24 mouse cellular contexts compared by ENCODE assay signal in genomic region chr1:191436647-191437046, GRCm38 (mm10). TPM values are rescaled to one million over a fixed set of nuclear protein-coding genes. Genes with fewer than 3 reads are reported as not detected.
DNase-seq lines count a peak whose midpoint lies in the region; ATAC-seq and TF ChIP-seq lines count a peak whose summit lies in the region.
"Had no signal": no experiment of that assay in that cellular context is flagged by ENCODE, and none has a peak within 500 bp of the region (broad histone marks: within the 10 kb centered on the region; RNA-seq: fewer than 3 reads in every experiment).

No protein-coding gene starts in this region.

- no peak for ATAC-seq in heart, embryonic 13.5 days (ENCODE audit: extremely low read depth, insufficient number of reproducible peaks, low FRiP score, low TSS enrichment)
- ATAC-seq in kidney, embryonic 14.5 days (ENCODE audit: low FRiP score, low TSS enrichment) = no peak
- ATAC-seq in lung, embryonic 16.5 days (ENCODE audit: low read depth) = no peak
- ATAC-seq: forebrain, embryonic 13.5 days; midbrain, embryonic 15.5 days had no signal

- DNase-seq in heart, adult 9 months (ENCODE audit: low spot score in 2 of 2) = no peak
- peak; percentile 74 for DNase-seq in kidney, adult 2 months
- DNase-seq in lung, postnatal 25 days (ENCODE audit: low spot score) = no peak
- DNase-seq in limb, embryonic 10.5 days (ENCODE audit: low spot score) = no peak
- DNase-seq: adrenal gland, adult 8-10 months; cerebellum, adult 2 months; cerebellum, postnatal 25 days; left cerebral cortex, postnatal 4 days; liver; retina, postnatal 1 day; right cerebral cortex, postnatal 25 days; spleen, adult 18-20 months had no signal

- H3K9me3 ChIP-seq in heart, embryonic 13.5 days = no peaks in the 10 kb centered on the region
- no peaks in the 10 kb centered on the region for H3K9me3 ChIP-seq in kidney, embryonic 14.5 days (ENCODE audit: control insufficient read depth, low read length)
- no peaks in the 10 kb centered on the region for H3K9me3 ChIP-seq in lung, embryonic 16.5 days (ENCODE audit: control insufficient read depth, low read length)
- H3K9me3 ChIP-seq in limb, embryonic 10.5 days (replicated peaks) = no peaks in the 10 kb centered on the region
- H3K9me3 ChIP-seq: embryonic facial prominence, embryonic 13.5 days; forebrain, embryonic 13.5 days; hindbrain, embryonic 15.5 days; liver, embryonic 15.5 days; midbrain, embryonic 15.5 days; neural tube, embryonic 12.5 days had no signal

- H3K9ac ChIP-seq in heart, embryonic 13.5 days = no peak overlapping the region; the same call in 1 of the 2 replicates
- H3K9ac ChIP-seq in kidney, embryonic 14.5 days (ENCODE audit: low read depth, low read length) = no peak overlapping the region
- no peak overlapping the region for H3K9ac ChIP-seq in lung, embryonic 16.5 days (ENCODE audit: low read length)
- H3K9ac ChIP-seq: embryonic facial prominence, embryonic 13.5 days; forebrain, embryonic 13.5 days; hindbrain, embryonic 15.5 days; liver, embryonic 15.5 days; midbrain, embryonic 15.5 days; neural tube, embryonic 12.5 days had no signal

- H3K4me3 ChIP-seq in heart, embryonic 13.5 days = no peak overlapping the region
- no peak overlapping the region for H3K4me3 ChIP-seq in kidney, adult 2 months (ENCODE audit: insufficient read depth, low read depth, low read length)
- no peak overlapping the region for H3K4me3 ChIP-seq in kidney, embryonic 14.5 days (ENCODE audit: low read length)
- no peak overlapping the region for H3K4me3 ChIP-seq in lung, embryonic 16.5 days (ENCODE audit: low read length)
- no peak overlapping the region for H3K4me3 ChIP-seq in limb, embryonic 10.5 days
- H3K4me3 ChIP-seq: embryonic facial prominence, embryonic 13.5 days; erythroblast, embryonic 14.5 days; forebrain, embryonic 13.5 days; hindbrain, embryonic 15.5 days; left cerebral cortex, adult 2 months; liver, embryonic 15.5 days; midbrain, embryonic 15.5 days; neural tube, embryonic 12.5 days had no signal

- WGBS in heart, embryonic 13.5 days = 27% methylated on average over 3 of the region's 3 CpGs
- WGBS in kidney, adult 2 months = 36% methylated on average over 3 of the region's 3 CpGs
- WGBS in kidney, embryonic 14.5 days = 35% methylated on average over 3 of the region's 3 CpGs
- WGBS in lung, embryonic 16.5 days = 14% methylated on average over 3 of the region's 3 CpGs
- WGBS in limb, embryonic 10.5 days = 28% methylated on average over 3 of the region's 3 CpGs

- no peak for TF ChIP-seq CTCF in kidney, adult 2 months (conservative IDR thresholded peaks at IDR 0.05; ENCODE audit: insufficient read depth, insufficient read length, low read depth, low read length)

- H3K4me2 ChIP-seq in heart, embryonic 13.5 days = no peak overlapping the region
- H3K4me2 ChIP-seq in kidney, embryonic 14.5 days (replicated peaks; ENCODE audit: low read depth, low read length) = no peak overlapping the region
- H3K4me2 ChIP-seq in lung, embryonic 16.5 days (ENCODE audit: low read depth, low read length) = no peak overlapping the region
- H3K4me2 ChIP-seq: embryonic facial prominence, embryonic 13.5 days; forebrain, embryonic 13.5 days; hindbrain, embryonic 15.5 days; liver, embryonic 15.5 days; midbrain, embryonic 15.5 days; neural tube, embryonic 12.5 days had no signal

- peak overlapping the region; percentile 32 for H3K27ac ChIP-seq in heart, embryonic 13.5 days (replicated peaks)
- H3K27ac ChIP-seq in kidney, adult 2 months (ENCODE audit: insufficient read depth, low read depth, low read length) = peak overlapping the region; percentile 53
- H3K27ac ChIP-seq in kidney, embryonic 14.5 days (ENCODE audit: low read depth, low read length) = no peak overlapping the region
- peak overlapping the region; percentile 93 for H3K27ac ChIP-seq in lung, embryonic 16.5 days (ENCODE audit: low read length)
- H3K27ac ChIP-seq in limb, embryonic 10.5 days = 0 out of 2 replicates have a peak overlapping the region, but pooled peaks have one; percentile 26
- H3K27ac ChIP-seq: embryonic facial prominence, embryonic 13.5 days; forebrain, embryonic 13.5 days; hindbrain, embryonic 15.5 days; left cerebral cortex, adult 2 months; liver, embryonic 15.5 days; macrophage; midbrain, embryonic 15.5 days; neural tube, embryonic 12.5 days had no signal

- no peaks in the 10 kb centered on the region for H3K27me3 ChIP-seq in heart, embryonic 13.5 days (replicated peaks)
- no peaks in the 10 kb centered on the region for H3K27me3 ChIP-seq in kidney, adult 2 months (replicated peaks; ENCODE audit: control insufficient read depth, insufficient read depth, low read length)
- H3K27me3 ChIP-seq in kidney, embryonic 14.5 days (ENCODE audit: control insufficient read depth, insufficient read depth, low read length) = no peaks in the 10 kb centered on the region
- H3K27me3 ChIP-seq in lung, embryonic 16.5 days (ENCODE audit: control insufficient read depth, insufficient read depth, low read depth, low read length) = no peaks in the 10 kb centered on the region
- H3K27me3 ChIP-seq in limb, embryonic 10.5 days (ENCODE audit: low read depth, poor library complexity, severe bottlenecking) = no peaks in the 10 kb centered on the region
- H3K27me3 ChIP-seq: embryonic facial prominence, embryonic 13.5 days; forebrain, embryonic 13.5 days; hindbrain, embryonic 15.5 days; liver, embryonic 15.5 days; midbrain, embryonic 15.5 days; neural tube, embryonic 12.5 days had no signal

- TF ChIP-seq POLR2A in kidney, adult 2 months (IDR thresholded peaks at IDR 0.05; ENCODE audit: low read depth, low read length) = no peak

- peaks cover 55% of the 10 kb centered on the region for H3K4me1 ChIP-seq in heart, embryonic 13.5 days
- peaks cover 36% of the 10 kb centered on the region for H3K4me1 ChIP-seq in kidney, adult 2 months (ENCODE audit: control insufficient read depth, insufficient read depth, low read length)
- 0 out of 2 replicates have a peak, but pooled peaks cover 9% of the 10 kb centered on the region for H3K4me1 ChIP-seq in kidney, embryonic 14.5 days (ENCODE audit: control insufficient read depth, insufficient read depth, low read length)
- peaks cover 46% of the 10 kb centered on the region for H3K4me1 ChIP-seq in lung, embryonic 16.5 days (replicated peaks; ENCODE audit: control insufficient read depth, insufficient read depth, low read length)
- peaks cover 38% of the 10 kb centered on the region for H3K4me1 ChIP-seq in limb, embryonic 10.5 days

- no peaks in the 10 kb centered on the region for H3K36me3 ChIP-seq in heart, embryonic 13.5 days
- H3K36me3 ChIP-seq in kidney, adult 2 months (ENCODE audit: control insufficient read depth, insufficient read depth, low read length) = no peaks in the 10 kb centered on the region
- H3K36me3 ChIP-seq in kidney, embryonic 14.5 days (ENCODE audit: control insufficient read depth, insufficient read depth, low read length) = no peaks in the 10 kb centered on the region
- H3K36me3 ChIP-seq in lung, embryonic 16.5 days (ENCODE audit: control insufficient read depth, insufficient read depth, low read length) = no peaks in the 10 kb centered on the region
- no peaks in the 10 kb centered on the region for H3K36me3 ChIP-seq in limb, embryonic 10.5 days
- H3K36me3 ChIP-seq: embryonic facial prominence, embryonic 13.5 days; hindbrain, embryonic 15.5 days; liver, embryonic 15.5 days; midbrain, embryonic 15.5 days; neural tube, embryonic 12.5 days had no signal

RNA-seq across cellular contexts. Expression of gene Ppp2r5a, which starts 33.6 kb away (rescaled TPM):
- polyA plus RNA-seq in heart, embryonic 13.5 days (2015; fragmentation: Nextera tagmentation; extraction: Ambion mirVana) = 21.2 and 22.6 TPM in 2 replicates
- 69.6 and 73.2 TPM in 2 replicates for polyA plus RNA-seq in kidney, adult 2 months (2012; rRNA removed)
- 24.6 and 25.0 TPM in 2 replicates for polyA plus RNA-seq in kidney, embryonic 14.5 days (2014; fragmentation: Nextera tagmentation; extraction: Ambion mirVana)
- 18.4 and 21.7 TPM in 2 replicates for polyA plus RNA-seq in lung, embryonic 16.5 days (2015; fragmentation: Nextera tagmentation; extraction: Ambion mirVana)
- polyA plus RNA-seq in limb, embryonic 10.5 days (2016; fragmentation: Nextera tagmentation; extraction: Ambion mirVana) = 11.3 and 14.4 TPM in 2 replicates
